Mouse (Mus musculus) adrenal gland, postnatal 25 days (tissue): ENCODE results near the gene Fam20a. TPM values are rescaled to one million over a fixed set of nuclear protein-coding genes. Genes with fewer than 3 reads are reported as not detected.

Experiments used
- DNase-seq: peaks from one replicate; pipeline ENCODE4 v3.0.0; 2021; ENCODE audit warnings: mixed read lengths
- long read RNA-seq: library from polyadenylated mRNA; stranded (forward); transcript quantifications from one replicate; pipeline ENCODE4 v2.0.0, GENCODE M21; 2021
- total RNA-seq: library from RNA; stranded (reverse); gene quantifications from 2 replicates; pipeline ENCODE4 v1.2.3, GENCODE M21; 2021

Fam20a gene
- 3.4 and 3.7 TPM in 2 replicates for total RNA-seq
- long read RNA-seq, transcript Fam20a-201 (11 exons, 2,541 nt) = major isoform, 15 of 19 reads
- long read RNA-seq, partial matches to known transcripts = 2 of 19 reads
- long read RNA-seq, other reads (novel, unspliced or antisense) = 2 of 19 reads

GRCm38 (mm10) chr11:109721781-109722446 is at the start of gene Fam20a:
Gene Fam20a (minus strand): TSS chr11:109722279.
- peak; percentile 72 for DNase-seq

GRCm38 (mm10) chr11:109771381-109771780 is 49.3 kb upstream of the Fam20a start:
- DNase-seq = no peak

GRCm38 (mm10) chr11:109770185-109770584 is 48.1 kb upstream of the Fam20a start:
- no peak for DNase-seq

- DNase-seq = no peak
Observed at GRCm38 (mm10) chr11:109769091-109769490, 47.0 kb upstream of the Fam20a start.

GRCm38 (mm10) chr11:109760063-109760462 is 38.0 kb upstream of the Fam20a start:
- no peak for DNase-seq

GRCm38 (mm10) chr11:109758616-109759215 is 36.6 kb upstream of the Fam20a start:
- DNase-seq = peak; percentile 9

- DNase-seq = no peak
Observed at GRCm38 (mm10) chr11:109754105-109754602, 32.1 kb upstream of the Fam20a start.

- no peak for DNase-seq
Observed at GRCm38 (mm10) chr11:109751636-109752603, 29.8 kb upstream of the Fam20a start.

- no peak for DNase-seq
Observed at GRCm38 (mm10) chr11:109745210-109745609, 23.1 kb upstream of the Fam20a start.

- DNase-seq = no peak
Observed at GRCm38 (mm10) chr11:109737967-109738366, 15.9 kb upstream of the Fam20a start.

GRCm38 (mm10) chr11:109736406-109736805 is 14.3 kb upstream of the Fam20a start:
- DNase-seq = no peak

- DNase-seq = no peak
Observed at GRCm38 (mm10) chr11:109734341-109734740, 12.3 kb upstream of the Fam20a start.

- no peak for DNase-seq
Observed at GRCm38 (mm10) chr11:109732726-109733438, 10.8 kb upstream of the Fam20a start.

- DNase-seq = no peak
Observed at GRCm38 (mm10) chr11:109728371-109728770, 6.3 kb upstream of the Fam20a start.

- no peak for DNase-seq
Observed at GRCm38 (mm10) chr11:109722711-109723110, 632 bp upstream of the Fam20a start.

- peak; percentile 60 for DNase-seq
Observed at GRCm38 (mm10) chr11:109721320-109721780, 729 bp downstream of the Fam20a start.

- no peak for DNase-seq
Observed at GRCm38 (mm10) chr11:109720809-109721319, 1.2 kb downstream of the Fam20a start.

- DNase-seq = no peak
Observed at GRCm38 (mm10) chr11:109719399-109719798, 2.7 kb downstream of the Fam20a start.

GRCm38 (mm10) chr11:109717966-109718895 is 3.8 kb downstream of the Fam20a start:
- no peak for DNase-seq

- DNase-seq = no peak
Observed at GRCm38 (mm10) chr11:109717448-109717847, 4.6 kb downstream of the Fam20a start.
